Mouse (Mus musculus) CH12.LX (cell line): ENCODE data around the gene Lrig2.

Source experiments
- CHD1 ChIP-seq: IDR thresholded peaks from 2 replicates; pipeline ENCODE4 v1.6.1; 2012; ENCODE audit warnings: low read depth, low read length, improper control_type of control experiment, inconsistent platforms
- CTCF ChIP-seq, 2 experiments: IDR thresholded peaks in 1 of 2; conservative IDR thresholded peaks in 1 of 2; 2 replicates each; pipeline ENCODE4 v1.5.1; 2011 to 2012; ENCODE audit warnings: low read depth in 2 of 2, low read length in 2 of 2, improper control_type of control experiment in 1 of 2, inconsistent platforms in 1 of 2, mild to moderate bottlenecking in 1 of 2, moderate library complexity in 1 of 2
- GABPA ChIP-seq: IDR thresholded peaks from 2 replicates; pipeline ENCODE4 v1.6.1; 2012; ENCODE audit warnings: low read depth, low read length, improper control_type of control experiment, inconsistent platforms; ENCODE audit not compliant: insufficient replicate concordance
- MAX ChIP-seq: IDR thresholded peaks from 2 replicates; pipeline ENCODE4 v1.6.1; 2011; ENCODE audit warnings: low read length, improper control_type of control experiment
- MAZ ChIP-seq: IDR thresholded peaks from 2 replicates; pipeline ENCODE4 v1.6.1; 2012; ENCODE audit warnings: low read depth, mild to moderate bottlenecking, inconsistent platforms, low read length, improper control_type of control experiment, moderate library complexity
- RAD21 ChIP-seq: IDR thresholded peaks from 2 replicates; pipeline ENCODE4 v1.6.1; 2011; ENCODE audit warnings: low read depth, mild to moderate bottlenecking, low read length, improper control_type of control experiment, moderate library complexity
- RCOR1 ChIP-seq: conservative IDR thresholded peaks from 2 replicates; pipeline ENCODE4 v1.6.1; 2012; ENCODE audit warnings: low read depth, mild to moderate bottlenecking, inconsistent platforms, low read length, improper control_type of control experiment
- UBTF ChIP-seq: IDR thresholded peaks from 2 replicates; pipeline ENCODE4 v1.6.1; 2012; ENCODE audit warnings: low read depth, mild to moderate bottlenecking, inconsistent platforms, low read length, improper control_type of control experiment, moderate library complexity

DNA sequence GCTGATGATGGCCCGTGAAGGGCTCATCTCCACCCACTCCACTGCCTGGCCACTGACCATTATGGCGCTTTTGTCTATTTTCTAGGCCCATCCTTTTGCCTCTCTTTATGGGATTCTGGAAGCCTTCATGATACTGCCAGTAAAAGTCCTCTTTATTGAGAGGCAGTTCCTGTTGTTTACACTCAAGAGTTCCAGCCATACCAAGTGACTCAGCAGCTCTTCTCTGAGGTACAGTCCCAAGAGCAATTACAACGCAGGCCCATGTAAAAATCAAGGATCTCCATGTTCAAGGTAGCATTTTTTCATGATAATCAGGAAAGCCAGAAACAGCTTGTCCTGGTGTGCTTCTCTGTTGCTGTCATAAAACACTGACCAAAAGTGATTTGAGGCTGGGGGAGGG lies 75.8 kb downstream of the Lrig2 start:
- TF ChIP-seq RCOR1, result no peak
- TF ChIP-seq MAZ, result no peak
- TF ChIP-seq GABPA, result no peak
- no peak for TF ChIP-seq CTCF (conservative IDR thresholded peaks at IDR 0.05 in 1 of 2, IDR thresholded peaks at IDR 0.05 in 1 of 2; ENCODE audit: low read depth in 2 of 2, low read length in 2 of 2)
- no peak for TF ChIP-seq CHD1
- no peak for TF ChIP-seq RAD21
- no peak for TF ChIP-seq MAX
- TF ChIP-seq UBTF, result no peak
